Mouse (Mus musculus): ENCODE data around the gene Plxna4. TPM values are rescaled to one million over a fixed set of nuclear protein-coding genes. Genes with fewer than 3 reads are reported as not detected.

Gene Plxna4
- polyA plus RNA-seq, 1 experiment from 2014 or later, result 7.4 TPM

GRCm38 (mm10) chr6:32309147-32309546 lies 278.8 kb downstream of the Plxna4 start:
- Histone ChIP-seq H3K27ac (ENCODE audit: low read depth, low read length) (no peak overlapping the region), H3K4me2 (ENCODE audit: low read depth) (no peak overlapping the region), H3K9me3 (ENCODE audit: control insufficient read depth, low read length) (no peaks in the 10 kb centered on the region), H3K36me3 (ENCODE audit: control insufficient read depth, insufficient read depth, low read length) (no peaks in the 10 kb centered on the region), H3K4me1 (ENCODE audit: control insufficient read depth, insufficient read depth, low read length) (no peaks in the 10 kb centered on the region), H3K4me3 (ENCODE audit: low read depth, low read length) (no peak overlapping the region), H3K27me3 (ENCODE audit: control insufficient read depth, insufficient read depth, low read length) (no peaks in the 10 kb centered on the region), H3K9ac (ENCODE audit: low read length) (no peak overlapping the region)
- ATAC-seq (ENCODE audit: insufficient read depth, low FRiP score, low TSS enrichment) (no peak), DNase-seq (ENCODE audit: low spot score) (no peak)
- WGBS, result 87% methylated on average over 4 of the region's 4 CpGs

GRCm38 (mm10) chr6:32300611-32301010 lies 287.4 kb downstream of the Plxna4 start:
- ATAC-seq (ENCODE audit: insufficient read depth, low FRiP score, low TSS enrichment) (no peak), DNase-seq (ENCODE audit: low spot score) (no peak)
- 89% methylated on average over 2 of the region's 2 CpGs for WGBS
- H3K27ac ChIP-seq (ENCODE audit: low read depth, low read length), result no peak overlapping the region
- H3K9ac ChIP-seq (ENCODE audit: low read length), result no peak overlapping the region
- no peaks in the 10 kb centered on the region for H3K27me3 ChIP-seq (ENCODE audit: control insufficient read depth, insufficient read depth, low read length)
- no peaks in the 10 kb centered on the region for H3K4me1 ChIP-seq (ENCODE audit: control insufficient read depth, insufficient read depth, low read length)
- no peaks in the 10 kb centered on the region for H3K9me3 ChIP-seq (ENCODE audit: control insufficient read depth, low read length)
- no peak overlapping the region for H3K4me3 ChIP-seq (ENCODE audit: low read depth, low read length)
- no peak overlapping the region for H3K4me2 ChIP-seq (ENCODE audit: low read depth)
- no peaks in the 10 kb centered on the region for H3K36me3 ChIP-seq (ENCODE audit: control insufficient read depth, insufficient read depth, low read length)

GRCm38 (mm10) chr6:32281457-32281856 lies 306.5 kb downstream of the Plxna4 start:
- ATAC-seq (ENCODE audit: insufficient read depth, low FRiP score, low TSS enrichment) (no peak), DNase-seq (ENCODE audit: low spot score) (no peak)
- Histone ChIP-seq H3K36me3 (ENCODE audit: control insufficient read depth, insufficient read depth, low read length) (no peaks in the 10 kb centered on the region), H3K4me1 (ENCODE audit: control insufficient read depth, insufficient read depth, low read length) (no peaks in the 10 kb centered on the region), H3K27ac (ENCODE audit: low read depth, low read length) (no peak overlapping the region), H3K27me3 (ENCODE audit: control insufficient read depth, insufficient read depth, low read length) (no peaks in the 10 kb centered on the region), H3K4me2 (ENCODE audit: low read depth) (no peak overlapping the region), H3K4me3 (ENCODE audit: low read depth, low read length) (no peak overlapping the region), H3K9ac (ENCODE audit: low read length) (no peak overlapping the region), H3K9me3 (ENCODE audit: control insufficient read depth, low read length) (no peaks in the 10 kb centered on the region)

- Histone ChIP-seq H3K9me3 (ENCODE audit: control insufficient read depth, low read length) (no peaks in the 10 kb centered on the region), H3K27ac (ENCODE audit: low read depth, low read length) (no peak overlapping the region), H3K4me1 (ENCODE audit: control insufficient read depth, insufficient read depth, low read length) (no peaks in the 10 kb centered on the region), H3K9ac (ENCODE audit: low read length) (no peak overlapping the region), H3K36me3 (ENCODE audit: control insufficient read depth, insufficient read depth, low read length) (no peaks in the 10 kb centered on the region), H3K4me2 (ENCODE audit: low read depth) (no peak overlapping the region), H3K4me3 (ENCODE audit: low read depth, low read length) (no peak overlapping the region), H3K27me3 (ENCODE audit: control insufficient read depth, insufficient read depth, low read length) (no peaks in the 10 kb centered on the region)
- no peak for ATAC-seq (ENCODE audit: insufficient read depth, low FRiP score, low TSS enrichment)
- 41% methylated on average over 2 of the region's 2 CpGs for WGBS
- peak; percentile 26 for DNase-seq (ENCODE audit: low spot score)
Observed at GRCm38 (mm10) chr6:32280728-32281127, 307.3 kb downstream of the Plxna4 start.

- 82% methylated on average over 4 of the region's 4 CpGs for WGBS
- no peak overlapping the region for H3K4me2 ChIP-seq (ENCODE audit: low read depth)
- no peak for DNase-seq (ENCODE audit: low spot score)
- H3K9me3 ChIP-seq (ENCODE audit: control insufficient read depth, low read length), result no peaks in the 10 kb centered on the region
- H3K36me3 ChIP-seq (ENCODE audit: control insufficient read depth, insufficient read depth, low read length), result no peaks in the 10 kb centered on the region
- ATAC-seq (ENCODE audit: insufficient read depth, low FRiP score, low TSS enrichment), result no peak
- no peaks in the 10 kb centered on the region for H3K4me1 ChIP-seq (ENCODE audit: control insufficient read depth, insufficient read depth, low read length)
- no peak overlapping the region for H3K4me3 ChIP-seq (ENCODE audit: low read depth, low read length)
- no peak overlapping the region for H3K27ac ChIP-seq (ENCODE audit: low read depth, low read length)
- no peaks in the 10 kb centered on the region for H3K27me3 ChIP-seq (ENCODE audit: control insufficient read depth, insufficient read depth, low read length)
- no peak overlapping the region for H3K9ac ChIP-seq (ENCODE audit: low read length)
Observed at GRCm38 (mm10) chr6:32271463-32271862, 316.5 kb downstream of the Plxna4 start.

- Histone ChIP-seq H3K9me3 (ENCODE audit: control insufficient read depth, low read length) (no peaks in the 10 kb centered on the region), H3K27ac (ENCODE audit: low read depth, low read length) (no peak overlapping the region), H3K4me3 (ENCODE audit: low read depth, low read length) (no peak overlapping the region), H3K4me2 (ENCODE audit: low read depth) (no peak overlapping the region), H3K4me1 (ENCODE audit: control insufficient read depth, insufficient read depth, low read length) (no peaks in the 10 kb centered on the region), H3K27me3 (ENCODE audit: control insufficient read depth, insufficient read depth, low read length) (no peaks in the 10 kb centered on the region), H3K36me3 (ENCODE audit: control insufficient read depth, insufficient read depth, low read length) (no peaks in the 10 kb centered on the region), H3K9ac (ENCODE audit: low read length) (no peak overlapping the region)
- no peak for ATAC-seq (ENCODE audit: insufficient read depth, low FRiP score, low TSS enrichment)
- 91% methylated on average over 7 of the region's 7 CpGs for WGBS
- no peak for DNase-seq (ENCODE audit: low spot score)
Observed at GRCm38 (mm10) chr6:32266085-32266484, 321.9 kb downstream of the Plxna4 start.

- H3K36me3 ChIP-seq (ENCODE audit: control insufficient read depth, insufficient read depth, low read length), result no peaks in the 10 kb centered on the region
- H3K4me3 ChIP-seq (ENCODE audit: low read depth, low read length), result no peak overlapping the region
- H3K9me3 ChIP-seq (ENCODE audit: control insufficient read depth, low read length), result no peaks in the 10 kb centered on the region
- DNase-seq (ENCODE audit: low spot score) (no peak), ATAC-seq (ENCODE audit: insufficient read depth, low FRiP score, low TSS enrichment) (no peak)
- no peak overlapping the region for H3K27ac ChIP-seq (ENCODE audit: low read depth, low read length)
- WGBS, result 33% methylated on average over 3 of the region's 3 CpGs
- no peaks in the 10 kb centered on the region for H3K4me1 ChIP-seq (ENCODE audit: control insufficient read depth, insufficient read depth, low read length)
- H3K4me2 ChIP-seq (ENCODE audit: low read depth), result no peak overlapping the region
- no peaks in the 10 kb centered on the region for H3K27me3 ChIP-seq (ENCODE audit: control insufficient read depth, insufficient read depth, low read length)
- no peak overlapping the region for H3K9ac ChIP-seq (ENCODE audit: low read length)
Observed at GRCm38 (mm10) chr6:32261339-32261738, 326.7 kb downstream of the Plxna4 start.

GRCm38 (mm10) chr6:32260341-32260740 lies 327.7 kb downstream of the Plxna4 start:
- no peak overlapping the region for H3K4me3 ChIP-seq (ENCODE audit: low read depth, low read length)
- ATAC-seq (ENCODE audit: insufficient read depth, low FRiP score, low TSS enrichment), result no peak
- no peak overlapping the region for H3K9ac ChIP-seq (ENCODE audit: low read length)
- no peak for DNase-seq (ENCODE audit: low spot score)
- no peaks in the 10 kb centered on the region for H3K9me3 ChIP-seq (ENCODE audit: control insufficient read depth, low read length)
- no peaks in the 10 kb centered on the region for H3K27me3 ChIP-seq (ENCODE audit: control insufficient read depth, insufficient read depth, low read length)
- no peaks in the 10 kb centered on the region for H3K4me1 ChIP-seq (ENCODE audit: control insufficient read depth, insufficient read depth, low read length)
- no peak overlapping the region for H3K27ac ChIP-seq (ENCODE audit: low read depth, low read length)
- no peaks in the 10 kb centered on the region for H3K36me3 ChIP-seq (ENCODE audit: control insufficient read depth, insufficient read depth, low read length)
- WGBS, result 81% methylated on average over 5 of the region's 5 CpGs
- no peak overlapping the region for H3K4me2 ChIP-seq (ENCODE audit: low read depth)

GRCm38 (mm10) chr6:32255191-32255590 lies 332.8 kb downstream of the Plxna4 start:
- Histone ChIP-seq H3K27ac (ENCODE audit: low read depth, low read length) (no peak overlapping the region), H3K4me1 (ENCODE audit: control insufficient read depth, insufficient read depth, low read length) (no peaks in the 10 kb centered on the region), H3K27me3 (ENCODE audit: control insufficient read depth, insufficient read depth, low read length) (no peaks in the 10 kb centered on the region), H3K4me2 (ENCODE audit: low read depth) (no peak overlapping the region), H3K9me3 (ENCODE audit: control insufficient read depth, low read length) (no peaks in the 10 kb centered on the region), H3K4me3 (ENCODE audit: low read depth, low read length) (no peak overlapping the region), H3K9ac (ENCODE audit: low read length) (no peak overlapping the region), H3K36me3 (ENCODE audit: control insufficient read depth, insufficient read depth, low read length) (no peaks in the 10 kb centered on the region)
- ATAC-seq (ENCODE audit: insufficient read depth, low FRiP score, low TSS enrichment) (no peak), DNase-seq (ENCODE audit: low spot score) (no peak)
- WGBS, result 70% methylated on average over 2 of the region's 2 CpGs
